Mouse (Mus musculus): Measurements from ENCODE around the gene Dock3.

Dock3 gene

DNA sequence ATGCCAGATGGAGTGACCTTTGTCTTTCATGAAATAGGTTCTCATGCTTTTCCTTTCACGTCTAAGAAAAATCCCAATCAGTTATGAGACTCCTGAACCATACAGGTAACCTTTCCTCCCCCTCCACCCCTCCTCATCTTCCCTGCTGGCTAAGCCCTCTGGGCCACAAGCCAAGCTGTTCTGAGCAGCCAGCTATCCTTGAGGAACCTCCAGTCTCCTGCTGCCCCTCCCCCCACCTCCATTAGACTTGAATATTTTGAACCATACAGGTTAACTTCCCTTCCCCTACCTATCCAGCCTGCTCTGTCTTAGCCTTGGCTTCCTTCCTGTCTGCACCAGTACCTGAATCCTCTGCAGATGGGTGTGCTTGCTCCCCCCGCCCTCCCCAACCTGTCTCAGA lies 204.1 kb downstream of the Dock3 start:
- no peak for DNase-seq (ENCODE audit: low spot score in 2 of 2)

DNA sequence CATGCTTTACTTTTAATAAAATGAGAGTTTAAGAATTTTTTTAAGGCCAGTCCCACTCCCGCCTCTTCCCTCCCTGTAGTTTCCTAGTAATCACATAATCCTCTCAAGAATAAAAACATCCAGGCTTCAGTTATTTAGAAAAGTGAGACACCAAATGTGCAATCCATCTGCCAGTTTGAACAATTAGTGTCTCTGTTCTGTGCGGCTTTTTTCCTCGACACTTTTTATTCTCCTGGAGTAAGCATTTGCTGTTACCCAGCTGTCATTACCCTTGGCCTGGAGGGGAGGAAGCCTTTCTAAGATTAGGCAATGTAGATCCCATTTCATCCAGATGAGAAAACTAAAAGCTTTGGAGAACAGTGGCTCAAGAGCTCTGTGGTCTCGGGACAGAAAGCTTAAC lies 221.9 kb downstream of the Dock3 start:
- DNase-seq (ENCODE audit: low spot score in 2 of 2) = no peak

DNA sequence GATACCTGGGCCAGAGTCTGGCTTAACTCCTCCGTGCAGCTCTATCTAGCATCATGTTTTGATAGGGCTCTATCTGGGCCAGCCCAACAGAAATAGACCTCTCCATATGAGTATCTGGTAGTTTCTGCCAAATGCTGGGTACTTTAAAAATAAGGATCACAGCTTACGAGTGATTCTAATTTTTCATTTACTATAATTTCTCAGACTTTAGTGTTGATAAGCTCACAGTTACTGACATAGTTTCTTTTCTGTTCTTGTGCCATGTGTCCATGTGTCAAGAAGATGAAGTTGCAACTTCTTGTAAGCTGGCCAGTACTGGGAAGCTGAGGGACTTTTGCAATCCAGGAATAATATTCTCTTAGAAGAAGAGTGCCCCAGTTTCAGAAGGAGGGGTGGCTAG lies 228.5 kb downstream of the Dock3 start:
- no peak for DNase-seq (ENCODE audit: low spot score in 2 of 2)

DNA sequence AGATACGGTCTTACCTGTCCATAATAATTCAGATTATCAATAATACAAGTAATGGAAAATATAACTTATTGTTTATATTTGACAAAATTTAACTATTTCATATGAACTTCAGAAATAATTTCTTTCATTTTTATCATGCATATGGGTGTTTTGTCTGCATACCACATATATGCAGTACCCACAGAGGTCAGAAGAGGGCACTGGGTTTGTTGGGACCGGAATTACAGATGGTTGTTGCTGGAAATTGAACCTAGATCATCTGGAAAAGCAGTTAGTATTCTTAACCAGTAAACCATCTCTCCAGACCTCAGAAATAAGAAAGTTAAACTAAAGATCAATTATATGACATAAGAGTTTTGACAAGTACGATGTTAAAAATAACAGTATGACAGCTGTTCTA lies 261.0 kb downstream of the Dock3 start:
- DNase-seq (ENCODE audit: low spot score in 2 of 2) = no peak

DNA sequence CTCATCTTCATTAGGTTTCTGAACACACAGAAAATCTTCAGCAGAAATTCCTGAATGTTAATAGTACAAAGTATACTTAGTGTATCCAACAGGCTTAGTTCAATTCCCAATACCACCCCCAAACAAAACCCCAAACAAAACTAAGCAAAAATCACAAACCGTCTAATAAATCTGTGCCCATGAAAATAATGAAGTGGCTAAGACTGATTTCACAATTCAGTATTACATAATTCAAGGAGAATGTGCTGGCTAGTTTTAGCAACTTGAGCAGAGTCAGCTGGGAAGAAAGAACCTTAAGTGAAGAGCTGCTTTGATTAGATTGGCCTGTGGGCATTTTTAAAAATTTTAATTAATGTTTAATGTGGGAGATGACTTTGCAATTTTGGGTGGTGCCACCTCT lies 273.3 kb downstream of the Dock3 start:
- DNase-seq (ENCODE audit: low spot score in 2 of 2) = no peak

DNA sequence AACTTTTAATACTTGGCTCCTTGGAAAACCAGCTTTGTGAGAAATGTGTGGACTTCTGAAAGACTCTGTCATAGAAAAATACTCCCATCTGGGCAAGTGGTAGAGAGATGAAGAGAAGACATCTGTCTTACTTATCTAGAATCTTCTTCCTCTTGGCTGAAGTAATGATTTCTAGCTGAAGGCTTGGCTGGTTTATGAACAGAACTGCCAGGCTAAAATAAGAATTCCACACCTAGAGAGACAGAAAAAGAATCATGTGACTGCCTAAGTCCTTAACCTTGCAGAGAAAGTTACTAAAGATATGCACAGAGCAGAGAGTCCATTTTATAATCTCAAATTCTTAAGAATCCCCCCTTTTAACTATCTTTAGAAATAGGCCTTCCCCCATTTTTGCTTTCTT lies 276.2 kb downstream of the Dock3 start:
- no peak for DNase-seq (ENCODE audit: low spot score in 2 of 2)

DNA sequence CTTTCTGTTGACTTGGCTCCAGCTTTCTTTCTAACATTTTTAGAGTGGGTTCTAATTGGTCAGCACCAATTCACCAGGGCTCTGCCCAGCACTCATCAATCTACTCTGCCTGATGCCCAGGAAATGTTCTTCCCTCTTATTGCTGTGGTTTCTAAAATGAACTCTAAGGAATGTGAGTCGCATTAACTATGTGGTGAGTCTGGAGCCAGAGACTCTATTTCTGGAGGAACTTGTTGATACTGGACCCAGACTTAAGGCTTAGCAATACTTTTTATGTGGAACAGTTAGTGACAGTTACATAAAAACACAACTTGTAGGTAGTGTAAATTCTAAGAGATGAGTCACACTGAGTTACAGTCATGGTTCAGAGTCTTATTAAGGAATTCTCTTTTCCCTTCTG lies 296.7 kb downstream of the Dock3 start:
- no peak for DNase-seq (ENCODE audit: low spot score in 2 of 2)

DNA sequence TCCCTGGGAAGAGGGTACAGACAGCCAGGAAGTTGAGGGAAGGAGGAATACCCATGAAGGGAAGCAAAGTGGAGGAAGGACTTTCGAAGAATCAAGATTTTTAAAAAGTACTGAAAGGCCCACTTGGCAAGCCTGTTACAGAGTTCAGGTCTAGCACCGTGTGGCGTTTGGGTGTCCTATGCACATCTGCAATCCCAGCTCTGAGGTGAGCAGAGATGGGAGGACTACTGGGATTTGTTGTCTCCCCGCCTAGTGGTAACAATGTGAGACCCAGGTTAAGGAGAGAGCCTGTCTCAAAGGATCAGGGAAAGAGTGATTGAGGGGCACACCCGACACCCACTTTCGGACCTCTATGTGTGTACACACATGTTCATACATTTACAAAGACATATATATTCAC lies 316.8 kb downstream of the Dock3 start:
- no peak for DNase-seq (ENCODE audit: low spot score in 2 of 2)

DNA sequence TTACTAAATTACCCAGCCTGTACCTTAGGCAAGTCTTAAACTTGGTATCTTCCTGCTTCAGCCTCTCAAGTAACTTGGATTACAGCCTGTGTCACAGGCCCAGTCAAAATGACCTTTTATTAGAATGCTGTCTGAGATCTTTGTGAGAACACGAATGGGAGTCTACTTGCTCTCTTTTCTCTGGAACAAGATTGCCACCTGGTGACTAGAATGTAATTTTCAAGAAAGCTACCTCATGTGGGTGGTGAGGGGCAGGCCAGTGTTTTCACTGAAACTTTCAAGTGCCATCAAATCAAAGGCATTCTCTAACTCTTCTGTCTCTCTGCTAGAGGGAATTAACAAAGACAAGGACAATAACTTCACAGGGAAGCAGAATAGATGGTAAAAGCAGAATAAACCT lies 317.9 kb downstream of the Dock3 start:
- DNase-seq (ENCODE audit: low spot score in 2 of 2) = no peak

DNA sequence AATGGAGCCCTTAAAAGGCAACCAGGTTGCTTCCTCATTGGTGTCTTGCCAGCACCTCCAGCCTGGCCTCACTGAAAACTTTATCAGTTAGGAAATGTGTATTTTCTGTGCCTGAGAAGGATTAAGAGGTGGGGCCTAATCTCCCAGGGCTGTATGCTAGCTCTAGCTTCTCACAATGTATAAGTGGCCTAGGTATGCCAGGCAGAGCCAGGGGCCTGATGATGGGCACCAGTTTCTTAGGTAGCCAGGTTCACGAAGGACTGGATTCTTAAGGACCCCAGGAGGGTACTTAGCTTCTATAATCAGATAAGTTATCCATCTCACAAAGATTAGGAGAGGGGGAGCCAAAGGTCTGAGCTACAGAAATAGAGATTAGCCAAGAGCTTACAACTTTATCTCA lies 320.1 kb downstream of the Dock3 start:
- DNase-seq (ENCODE audit: low spot score in 2 of 2) = no peak

DNA sequence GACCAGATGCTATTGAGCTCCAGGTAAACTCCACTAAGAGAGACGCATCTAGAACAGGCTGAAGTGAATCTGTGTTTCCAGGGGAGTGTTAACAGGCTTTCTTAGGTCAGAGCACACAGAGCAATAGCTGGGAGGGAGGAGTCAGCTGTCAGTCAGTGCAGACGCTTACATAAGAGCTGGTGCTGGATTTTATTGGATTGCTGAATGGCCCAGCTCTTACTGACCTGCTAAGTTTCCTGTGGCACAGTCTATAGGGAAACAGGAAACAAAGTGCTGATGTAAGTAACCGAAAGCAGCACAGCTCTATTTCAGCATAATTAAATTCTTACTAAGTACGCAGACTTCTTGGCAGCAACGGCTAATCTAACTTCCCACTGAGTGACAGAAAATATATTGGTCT lies 323.0 kb downstream of the Dock3 start:
- no peak for DNase-seq (ENCODE audit: low spot score in 2 of 2)

DNA sequence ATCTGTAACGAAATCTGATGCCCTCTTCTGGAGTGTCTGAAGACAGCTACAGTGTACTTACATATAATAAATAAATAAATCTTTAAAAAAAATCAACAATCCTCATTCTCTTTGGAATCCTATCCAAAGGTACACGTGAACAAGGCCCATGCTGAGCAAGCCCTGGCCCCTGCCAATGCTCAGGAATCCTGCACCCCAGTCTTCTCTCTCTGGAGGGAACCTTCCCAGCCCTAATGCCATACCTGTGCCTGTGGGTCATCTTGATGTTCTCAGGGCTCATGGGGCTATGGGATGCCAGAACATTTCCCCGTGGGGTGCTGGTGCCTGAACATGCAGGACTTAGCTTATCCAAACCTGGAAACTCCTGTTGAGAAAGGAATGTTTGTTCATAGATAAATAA lies 323.5 kb downstream of the Dock3 start:
- no peak for DNase-seq (ENCODE audit: low spot score in 2 of 2)

DNA sequence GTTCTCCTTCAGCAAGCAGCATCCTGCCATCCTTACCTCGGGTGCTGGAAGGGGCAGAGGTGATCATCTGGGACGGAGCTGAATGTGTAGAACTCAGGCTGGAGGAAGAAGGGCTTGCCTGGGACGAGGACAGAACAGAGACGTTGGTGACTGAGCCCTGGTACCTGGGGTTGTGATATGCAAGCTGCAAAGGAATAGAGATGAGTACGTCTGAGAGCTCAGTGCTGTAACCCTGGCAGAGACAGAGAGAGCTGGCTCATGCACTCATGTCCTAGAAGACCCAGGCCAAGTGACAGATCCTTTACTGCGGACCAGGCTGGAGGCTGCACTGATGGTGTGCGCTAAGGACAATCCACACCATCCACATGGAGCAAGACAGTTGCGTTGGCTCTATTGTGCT lies 325.1 kb downstream of the Dock3 start:
- no peak for DNase-seq (ENCODE audit: low spot score in 2 of 2)

DNA sequence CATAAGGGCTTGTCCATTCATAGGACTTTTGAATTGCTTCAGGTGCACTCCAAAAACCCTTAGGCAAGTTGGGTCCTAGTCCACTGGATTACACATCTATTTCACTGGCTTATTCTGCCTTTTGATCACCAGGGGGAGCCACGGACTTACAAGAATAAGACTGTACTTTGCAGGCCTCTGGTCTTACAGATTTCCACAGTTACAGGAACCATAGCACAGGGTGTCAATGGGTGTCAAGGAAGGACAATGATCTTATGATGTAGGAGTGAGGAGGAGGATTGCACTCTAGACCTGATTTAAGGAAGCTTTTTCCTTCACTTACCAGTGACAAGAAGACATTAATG lies 327.9 kb downstream of the Dock3 start:
- no peak for DNase-seq (ENCODE audit: low spot score in 2 of 2)

DNA sequence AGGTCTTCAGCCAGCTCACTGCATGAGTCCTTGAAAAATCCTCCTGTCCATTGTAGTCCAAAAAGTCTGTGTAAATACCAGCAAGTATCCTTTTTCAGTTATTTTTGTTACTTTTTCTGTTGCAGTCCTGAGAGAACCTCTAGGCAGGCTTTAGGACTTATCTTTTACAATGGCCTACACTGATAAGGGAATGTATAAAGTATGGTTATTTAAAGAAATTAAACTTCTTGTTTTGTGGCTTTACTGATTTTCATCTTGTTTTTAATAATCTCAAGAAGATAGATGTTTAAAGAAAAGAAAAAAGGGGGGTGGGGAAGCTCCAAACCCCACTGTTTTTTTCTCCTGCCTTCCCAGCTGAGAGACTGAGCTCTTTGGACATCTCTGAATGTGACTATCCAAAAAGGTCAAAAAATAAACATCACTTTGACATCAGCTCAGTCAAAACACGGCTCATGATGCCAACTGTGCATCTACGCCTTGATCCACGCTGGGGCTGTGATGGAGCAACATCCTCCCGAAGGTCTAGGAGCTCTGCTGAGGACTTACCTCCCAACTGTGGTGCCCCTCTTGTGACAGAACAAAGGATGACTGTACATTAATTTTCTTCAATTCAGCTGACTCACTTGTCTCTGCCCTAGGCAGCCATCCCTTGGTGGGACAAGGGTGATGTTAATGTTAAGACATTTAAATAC lies 328.5 kb downstream of the Dock3 start:
- DNase-seq (ENCODE audit: low spot score in 2 of 2) = no peak

DNA sequence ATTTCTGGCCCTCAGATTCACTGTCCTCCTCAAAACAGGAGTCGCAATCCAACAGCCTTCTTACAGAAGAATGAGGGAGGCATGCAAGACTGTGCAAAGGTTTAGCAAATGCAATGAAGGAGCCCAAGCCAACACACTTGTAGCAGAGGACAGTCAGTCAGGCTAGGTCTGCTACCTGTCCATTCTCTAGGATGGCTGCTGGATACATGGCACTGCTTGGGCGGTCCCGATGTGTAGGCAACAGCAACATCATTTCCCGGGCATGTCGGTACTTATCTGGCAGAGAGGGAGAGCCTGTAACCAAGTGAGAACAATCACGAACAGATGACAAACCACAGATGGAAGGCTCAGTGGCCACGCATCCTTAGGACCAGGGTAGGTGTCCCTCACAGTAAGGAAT lies 330.1 kb downstream of the Dock3 start:
- DNase-seq (ENCODE audit: low spot score in 2 of 2) = no peak

DNA sequence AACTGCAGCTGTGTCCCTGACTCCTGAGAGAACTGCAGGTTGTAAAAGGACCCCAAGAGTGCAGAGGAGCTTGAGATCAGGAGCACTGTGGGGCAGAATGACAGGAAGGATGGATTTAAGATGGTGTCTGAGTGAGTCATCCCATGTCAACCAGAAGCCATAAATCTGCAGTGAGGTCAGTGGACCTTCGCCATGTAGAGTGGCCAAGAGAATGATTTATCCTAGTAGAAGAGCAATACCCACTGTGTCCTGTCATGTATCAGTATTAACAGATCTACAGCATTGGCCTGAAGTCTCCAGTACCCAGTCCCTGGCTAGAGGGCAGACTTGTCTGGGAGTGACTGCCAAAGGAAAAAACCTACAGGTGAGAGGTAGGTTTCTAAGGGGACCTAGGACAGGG lies 332.8 kb downstream of the Dock3 start:
- DNase-seq (ENCODE audit: low spot score in 2 of 2) = no peak

DNA sequence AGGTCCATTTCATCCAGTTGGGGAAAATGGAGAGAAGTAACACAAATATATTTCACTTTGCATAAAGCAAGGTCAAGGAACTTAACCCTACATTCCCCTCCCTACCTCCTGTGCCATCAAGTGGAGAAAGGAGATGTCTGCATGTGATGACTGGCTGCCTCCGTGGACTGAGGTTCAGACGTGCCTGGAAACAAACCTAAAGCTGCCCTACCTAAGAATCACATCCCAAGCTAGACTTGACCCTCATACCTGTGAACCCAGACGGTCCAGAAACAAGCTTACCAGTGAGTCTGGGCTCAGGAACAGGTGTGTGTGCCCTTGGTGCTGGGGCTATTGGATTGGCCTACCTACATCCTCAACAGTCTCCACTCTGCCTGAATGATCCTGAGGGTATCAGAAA lies 338.4 kb downstream of the Dock3 start:
- no peak for DNase-seq (ENCODE audit: low spot score in 2 of 2)

DNA sequence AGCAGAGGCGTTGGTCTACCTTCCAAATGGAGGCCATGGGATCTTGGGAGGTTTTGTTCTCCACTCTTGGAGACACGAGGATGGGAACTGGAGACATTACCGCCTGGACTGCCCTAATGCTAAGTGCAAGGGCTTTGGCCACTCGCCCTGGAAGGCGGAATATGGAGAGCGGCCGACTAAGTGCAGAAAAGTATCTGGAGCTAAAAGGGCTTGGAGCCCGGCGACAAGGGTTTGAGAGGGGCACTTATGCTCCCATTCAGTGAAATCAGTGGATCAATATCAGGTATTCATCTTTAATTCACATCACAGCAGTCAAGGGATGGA lies 339.2 kb downstream of the Dock3 start:
- no peak for DNase-seq (ENCODE audit: low spot score in 2 of 2)

DNA sequence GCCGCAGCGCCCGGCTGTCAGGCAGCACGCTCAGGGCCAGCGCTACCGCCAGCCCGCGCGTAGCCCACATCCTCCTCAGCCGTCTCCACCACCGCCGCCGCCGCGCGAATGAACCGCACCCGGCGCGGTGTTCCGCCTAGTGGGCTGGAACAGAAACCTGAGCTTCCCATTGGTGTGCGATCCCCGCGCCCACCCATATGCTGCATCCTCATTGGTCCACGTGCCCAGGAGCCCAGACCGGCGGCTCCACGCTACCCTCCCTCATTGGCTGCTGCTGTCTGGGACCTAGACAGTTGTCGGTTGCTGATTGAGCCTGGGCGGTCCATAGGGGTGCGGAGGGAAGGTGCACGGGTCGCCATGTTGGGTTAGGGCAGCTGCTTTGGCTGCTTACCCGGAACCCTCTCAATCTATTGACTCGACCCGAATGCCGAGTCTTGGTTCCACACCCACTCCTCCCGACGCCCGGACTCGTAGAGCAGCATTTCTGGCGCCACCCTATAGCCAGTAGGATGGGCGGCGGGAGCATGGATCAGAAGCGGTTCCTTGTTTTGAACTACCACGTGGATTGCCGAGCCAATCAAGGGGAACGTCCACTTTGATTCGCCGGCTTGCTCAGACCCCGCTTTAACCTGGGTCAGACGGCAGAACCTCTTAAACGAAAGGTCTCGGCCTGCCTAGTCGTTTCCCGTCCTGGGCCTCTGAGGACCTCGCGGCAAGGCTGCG lies 339.7 kb downstream of the Dock3 start, which contains the start of gene Manf:
Manf (minus strand) TSS at position 151 of the 723 bp plus-strand sequence.
- peak; percentile 95 to 97 for DNase-seq (ENCODE audit: low spot score in 2 of 2)

DNA sequence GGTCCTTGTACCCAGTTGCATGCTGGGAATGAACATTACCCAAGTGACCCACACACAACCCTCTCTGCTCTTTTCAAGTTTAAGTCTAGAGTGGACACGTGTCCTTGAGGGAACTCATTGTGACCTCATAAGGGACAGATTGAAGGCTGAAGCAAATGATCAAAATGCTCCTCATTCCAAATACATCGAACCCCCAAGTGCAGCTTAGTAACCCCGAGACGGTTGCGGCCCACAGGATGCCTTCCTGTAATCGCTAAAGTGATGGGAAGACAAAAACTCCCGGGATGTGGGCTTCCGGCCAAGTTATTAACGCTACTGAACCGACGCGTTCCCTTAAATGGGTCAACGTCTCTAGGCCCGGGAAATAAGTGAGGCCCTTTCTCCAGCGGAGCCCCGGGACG lies 340.4 kb downstream of the Dock3 start:
- DNase-seq (ENCODE audit: low spot score in 2 of 2) = no peak

DNA sequence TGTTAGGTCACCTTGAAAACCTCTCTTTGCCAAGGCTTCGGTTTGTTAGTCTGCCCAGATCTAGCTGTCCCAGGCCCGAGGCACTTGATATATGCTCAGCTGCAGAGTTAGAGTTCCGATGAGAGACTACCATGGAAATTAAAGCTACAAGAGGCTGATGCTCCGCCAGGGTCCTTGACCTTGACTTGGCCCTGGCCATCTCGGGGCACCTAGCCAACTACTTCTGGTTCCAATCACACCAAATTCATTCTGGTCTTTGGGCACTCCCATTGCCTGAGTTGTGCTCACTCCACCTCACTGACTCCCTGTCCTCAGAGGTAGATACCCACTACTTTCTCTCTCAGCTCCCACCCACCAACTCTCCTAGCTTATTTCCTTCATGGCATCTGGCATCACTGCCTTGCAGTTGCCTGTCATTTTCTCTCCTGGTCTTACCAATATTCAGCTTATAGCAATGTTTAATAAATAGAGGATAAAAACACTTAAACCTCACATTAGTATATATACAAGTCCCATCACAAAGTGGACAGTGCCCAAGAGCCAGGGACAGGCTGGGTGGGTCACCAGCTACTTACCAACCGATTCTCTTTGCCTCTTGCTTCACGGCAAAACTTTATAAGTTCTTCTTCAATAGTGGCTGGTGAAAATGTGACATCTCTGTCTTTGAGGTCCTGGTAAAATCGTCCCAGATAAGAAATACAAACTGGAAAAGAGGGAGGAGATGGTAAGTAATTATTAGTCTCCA lies 341.0 kb downstream of the Dock3 start:
- no peak for DNase-seq (ENCODE audit: low spot score in 2 of 2)

DNA sequence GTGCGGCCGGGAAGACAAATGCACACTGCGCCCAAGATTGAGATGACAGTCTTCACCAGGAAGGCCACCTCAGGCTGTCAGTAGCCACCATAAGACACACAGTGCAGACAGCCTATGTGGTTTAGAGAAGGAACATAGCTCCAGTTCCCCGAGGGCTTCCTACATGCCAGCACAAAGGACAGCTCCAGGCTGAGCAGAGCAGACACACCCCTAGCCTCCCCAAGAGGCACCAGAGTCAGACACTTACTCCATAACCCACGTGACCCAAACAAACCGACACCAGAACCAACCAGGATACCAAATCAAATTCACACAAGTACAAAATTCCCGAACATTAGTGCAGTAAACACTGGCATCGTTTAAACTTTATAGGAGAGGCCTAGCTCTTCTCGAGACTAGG lies 342.4 kb downstream of the Dock3 start:
- DNase-seq (ENCODE audit: low spot score in 2 of 2) = no peak
